Mouse (Mus musculus) T-helper 1 cell (primary cell): ENCODE results near the gene Itgb1bp1.

Experiments used
- in situ Hi-C: fragments of 300-600 bp; cut with MboI, MseI; formaldehyde crosslinking; loops from one replicate; pipeline ENCODE4 v1.15.1; 2025; ENCODE audit warnings: high pct_unique_total_duplicates

Gene Itgb1bp1

DNA sequence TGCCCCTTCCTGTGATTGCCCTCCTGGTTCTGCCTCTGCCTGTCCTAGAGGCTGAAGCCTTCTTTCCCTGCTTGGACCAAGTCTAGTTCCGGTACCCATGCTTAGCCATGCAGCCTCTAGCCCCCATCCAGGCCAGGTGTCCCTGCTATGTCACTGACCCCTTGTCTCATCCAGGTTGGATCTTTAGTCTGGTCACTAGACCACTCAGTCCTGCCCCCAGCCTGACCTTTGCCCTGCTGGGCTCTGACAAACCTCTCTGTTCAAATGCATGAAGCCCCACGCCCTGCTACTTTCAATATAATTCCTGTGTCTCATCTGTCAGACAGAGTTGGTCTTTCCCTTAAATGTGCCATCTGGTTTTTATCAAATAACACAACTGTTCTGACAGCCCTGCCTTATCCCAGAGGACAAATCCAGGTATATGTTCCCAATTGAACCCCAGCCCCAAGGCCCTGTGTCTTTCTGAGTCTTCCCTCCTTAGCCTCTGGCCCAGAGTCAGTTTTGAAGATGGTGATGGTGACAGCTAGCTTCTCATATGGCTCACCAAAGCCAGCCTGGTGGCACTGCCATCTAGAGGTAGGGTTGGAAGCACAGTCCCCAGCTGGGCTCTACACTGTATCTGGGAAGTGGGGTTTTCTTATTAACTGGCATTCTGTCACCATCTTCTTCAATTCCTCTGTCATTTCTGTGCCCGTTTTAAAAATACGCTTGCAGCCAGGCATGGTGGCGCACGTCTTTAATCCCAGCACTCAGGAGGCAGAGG is 25.4 kb downstream of the Itgb1bp1 start:
- in situ Hi-C loops = loop anchor here (10.0 to 25.0 kb wide), 2 partner anchors 166 to 352 kb away; no protein-coding TSS in a partner anchor

DNA sequence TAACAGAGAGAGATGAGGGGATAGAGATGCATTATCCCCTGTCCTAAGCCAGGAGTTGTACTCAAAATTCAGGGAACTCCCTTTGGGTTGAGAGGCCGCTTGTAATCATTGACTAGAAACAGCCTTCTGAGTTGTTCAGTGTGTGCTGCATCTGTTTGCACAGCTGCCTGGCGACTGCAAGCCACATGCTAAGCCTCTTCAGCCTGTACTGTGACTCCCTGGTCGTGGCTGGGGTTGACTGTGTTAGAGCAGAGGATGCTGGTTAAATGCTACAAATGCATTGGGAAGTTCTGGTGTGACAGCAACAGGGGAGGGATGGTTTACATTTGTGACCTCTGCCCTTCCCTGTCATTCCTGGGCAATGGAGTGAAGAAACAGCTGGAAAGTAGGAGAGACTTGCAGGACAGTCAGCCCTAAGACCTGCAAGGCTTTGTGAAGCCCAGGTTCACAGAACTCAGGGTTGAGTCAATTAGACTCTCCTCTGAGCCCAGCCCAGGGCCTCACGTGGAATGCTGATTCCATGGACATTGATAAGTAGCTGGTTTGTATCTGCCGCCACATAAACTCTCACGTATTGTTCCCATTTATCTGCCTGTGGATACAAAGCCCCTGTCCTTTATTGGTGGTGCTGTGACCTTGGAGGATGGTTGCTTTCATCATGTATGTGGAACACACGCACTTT is 38.2 kb downstream of the Itgb1bp1 start:
- in situ Hi-C loops = no loop called here

DNA sequence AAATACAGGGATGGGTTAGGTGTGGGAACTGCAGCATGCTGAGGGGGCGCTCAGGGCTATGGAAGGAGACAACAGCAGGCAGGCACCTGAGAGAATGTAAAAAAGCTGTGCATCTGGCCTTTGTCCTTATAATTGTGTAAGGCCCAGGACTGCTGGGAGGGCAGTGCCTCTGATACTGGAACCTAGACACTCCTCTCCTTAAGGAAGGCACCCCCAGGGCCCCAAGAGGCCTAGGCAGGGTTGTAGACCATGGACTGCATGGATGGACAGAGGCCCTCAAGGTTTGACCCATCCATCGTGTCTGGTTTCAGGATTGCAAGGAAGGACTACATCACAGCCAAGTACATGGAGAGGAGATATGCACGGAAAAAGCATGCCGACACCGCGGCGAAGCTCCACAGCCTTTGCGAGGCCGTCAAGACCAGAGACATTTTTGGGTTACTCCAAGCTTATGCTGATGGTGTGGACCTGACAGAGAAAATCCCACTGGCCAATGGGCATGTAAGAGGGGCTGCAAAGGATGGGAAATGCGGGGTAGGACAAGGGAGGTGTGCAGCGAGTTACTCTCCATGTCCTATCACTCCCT is 41.6 kb downstream of the Itgb1bp1 start:
- in situ Hi-C loops = no loop called here

GRCm38 (mm10) chr12:21241965-21242364 is 44.1 kb downstream of the Itgb1bp1 start:
- in situ Hi-C loops = no loop called here

DNA sequence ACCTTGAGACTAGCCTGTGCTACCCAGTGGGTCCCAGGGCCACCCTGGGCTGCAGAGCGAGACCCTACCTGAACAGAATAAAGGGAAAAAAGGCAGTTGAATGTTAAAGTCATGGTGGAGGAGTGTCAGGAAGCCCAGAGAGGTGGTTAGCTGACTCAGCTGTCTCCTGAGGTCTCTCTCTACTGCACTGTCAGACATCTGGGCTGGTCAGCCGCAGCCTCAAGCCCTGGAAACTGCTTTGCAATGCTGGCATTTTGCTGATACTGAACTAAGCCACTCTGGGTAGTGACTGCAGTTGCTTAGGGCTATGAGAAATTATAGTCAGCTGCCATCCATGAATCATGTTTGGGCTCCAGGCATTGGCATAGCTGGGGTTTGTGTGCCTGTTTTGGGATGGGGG is 51.5 kb downstream of the Itgb1bp1 start:
- in situ Hi-C loops = no loop called here

GRCm38 (mm10) chr12:21233727-21234126 is 52.4 kb downstream of the Itgb1bp1 start:
- in situ Hi-C loops = no loop called here

- in situ Hi-C loops = no loop called here
These were observed 56.8 kb downstream of the Itgb1bp1 start for GRCm38 (mm10) chr12:21229076-21229918.

- in situ Hi-C loops = no loop called here
These were observed 57.4 kb downstream of the Itgb1bp1 start for GRCm38 (mm10) chr12:21228650-21229049.

DNA sequence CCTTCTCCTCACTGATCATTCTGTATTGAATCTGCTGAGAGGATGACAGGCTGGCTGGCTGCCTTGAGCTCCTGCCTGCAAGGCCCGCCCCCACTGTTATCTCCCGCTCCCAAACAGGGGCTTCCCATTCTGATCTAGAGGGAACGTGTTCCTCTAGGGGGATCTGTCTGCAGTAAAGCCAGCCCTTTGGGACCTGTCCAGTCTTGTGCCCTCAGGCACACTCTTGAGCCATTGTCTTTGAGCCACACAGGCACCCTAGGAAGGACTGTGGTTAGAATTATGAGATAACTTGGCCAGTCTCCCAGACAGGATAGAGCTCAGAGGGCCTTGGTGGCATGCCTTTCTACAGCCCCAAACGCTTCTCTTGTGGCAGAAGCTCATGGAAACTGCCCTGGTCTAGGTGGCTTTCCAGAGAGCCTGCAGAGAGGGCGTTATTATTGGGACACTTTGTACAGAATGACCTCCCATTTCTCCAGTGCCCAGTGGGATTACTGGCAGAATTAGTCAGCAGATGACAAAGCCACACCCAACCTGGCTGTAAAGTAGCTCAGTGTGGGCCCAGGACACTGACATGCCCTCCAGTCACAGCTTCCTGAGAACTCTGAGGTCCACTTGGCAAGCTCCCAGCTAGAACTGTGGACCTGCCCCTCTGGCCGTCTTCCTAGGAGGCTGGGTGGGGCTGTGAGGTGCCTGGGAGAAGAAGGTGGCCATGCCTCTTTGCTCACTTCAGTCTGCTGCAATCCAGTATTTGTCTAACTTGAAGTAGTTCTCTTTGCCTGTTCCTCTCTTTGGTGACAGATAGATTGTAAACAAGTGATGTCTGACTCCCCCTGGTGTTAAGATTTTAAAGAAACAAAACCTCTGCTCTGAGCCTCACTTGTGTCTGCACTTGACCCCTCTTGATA is 58.8 kb downstream of the Itgb1bp1 start:
- in situ Hi-C loops = no loop called here

DNA sequence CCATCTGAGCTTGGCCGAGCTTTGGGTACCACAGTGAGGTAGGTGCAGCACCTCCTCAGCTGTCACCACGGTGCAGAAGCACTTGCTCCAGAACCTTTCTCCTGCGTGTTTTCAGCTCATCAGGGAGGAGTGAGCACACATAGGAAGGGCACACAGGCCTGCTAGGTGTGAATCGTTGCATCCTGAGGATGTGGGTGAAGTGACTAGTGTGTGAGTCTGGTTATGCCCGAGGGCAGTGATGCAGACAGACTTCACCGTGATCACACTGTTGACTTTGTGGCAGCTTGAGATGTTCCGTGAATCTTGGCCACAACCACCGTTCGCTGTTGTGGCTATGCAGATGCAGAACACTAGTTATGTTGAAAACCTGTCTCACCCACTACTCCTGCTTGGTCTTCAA is 59.8 kb downstream of the Itgb1bp1 start:
- in situ Hi-C loops = no loop called here

GRCm38 (mm10) chr12:21225358-21225757 is 60.7 kb downstream of the Itgb1bp1 start:
- in situ Hi-C loops = no loop called here

DNA sequence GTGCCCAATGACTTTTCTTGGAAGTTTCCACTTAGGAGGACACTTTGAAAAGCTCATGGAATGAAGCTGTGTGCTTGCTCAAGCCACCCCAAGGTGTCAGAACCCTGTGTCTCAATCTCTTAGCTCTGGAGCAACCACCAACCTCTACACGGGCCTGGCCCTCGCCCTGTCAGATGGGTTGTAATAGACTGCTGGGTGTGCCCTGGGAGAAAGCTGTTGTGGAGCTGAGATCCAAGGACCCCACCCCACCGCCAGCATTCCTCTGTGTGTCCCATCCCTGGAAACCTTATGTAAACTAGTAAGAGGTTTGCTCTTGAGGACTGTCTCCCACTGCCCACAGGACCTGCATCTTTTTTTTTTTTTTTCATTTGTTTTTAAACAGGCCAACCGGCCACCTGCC is 62.2 kb downstream of the Itgb1bp1 start:
- in situ Hi-C loops = no loop called here

DNA sequence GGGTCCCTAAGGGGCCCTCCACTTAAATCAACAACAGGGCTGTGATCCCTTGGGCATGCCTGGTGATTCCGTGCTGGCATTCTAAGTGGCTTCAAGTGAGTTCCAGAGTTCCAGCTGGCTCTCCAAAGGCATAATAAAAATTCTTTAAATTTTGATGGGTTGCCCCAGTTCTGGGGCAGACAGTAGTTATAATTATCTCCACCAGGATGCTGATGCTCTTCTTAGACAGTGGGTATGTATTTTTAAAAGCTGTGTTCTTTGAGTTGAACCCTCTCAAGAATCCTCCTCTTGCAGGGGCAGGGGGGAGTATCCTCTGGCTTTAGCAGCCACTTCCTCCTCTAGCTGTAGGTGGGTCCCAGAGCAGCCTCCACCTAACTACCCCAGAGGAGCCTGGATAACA is 65.5 kb downstream of the Itgb1bp1 start:
- in situ Hi-C loops = no loop called here

- in situ Hi-C loops = no loop called here
These were observed 68.2 kb downstream of the Itgb1bp1 start for GRCm38 (mm10) chr12:21217776-21218444.

DNA sequence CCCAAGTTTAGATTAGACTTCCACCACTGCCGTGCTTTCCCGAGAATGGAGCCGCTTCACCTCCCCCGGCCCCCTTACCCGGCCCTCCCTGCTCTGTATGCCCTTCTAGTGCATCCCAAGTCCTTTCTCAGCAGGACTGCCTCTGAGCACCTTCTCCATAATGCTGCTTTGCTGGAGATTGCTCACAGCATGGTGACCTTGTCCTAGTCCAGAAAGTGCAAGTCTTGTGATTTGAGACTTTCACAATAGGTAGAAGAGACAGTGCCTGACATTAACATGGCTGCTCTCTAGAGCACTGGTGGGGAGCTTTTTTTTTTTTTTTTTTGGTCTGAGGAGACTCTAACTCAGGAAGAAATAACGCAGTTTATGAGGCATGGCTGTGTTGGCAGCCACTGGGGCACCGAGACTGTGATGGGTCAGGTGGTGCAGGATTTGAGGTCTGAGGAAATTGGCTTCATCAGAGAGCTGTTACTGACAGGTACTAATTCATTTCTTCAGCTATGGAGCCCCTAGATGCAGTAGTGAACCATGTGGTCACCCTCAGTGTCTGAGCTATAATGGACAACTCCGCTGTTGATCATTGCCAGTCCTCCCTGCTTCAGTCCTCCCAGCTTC is 71.4 kb downstream of the Itgb1bp1 start:
- in situ Hi-C loops = no loop called here

- in situ Hi-C loops = no loop called here
These were observed 73.2 kb downstream of the Itgb1bp1 start for GRCm38 (mm10) chr12:21212876-21213275.

GRCm38 (mm10) chr12:21209273-21209672 is 76.8 kb downstream of the Itgb1bp1 start:
- in situ Hi-C loops = no loop called here

- in situ Hi-C loops = no loop called here
These were observed 77.8 kb downstream of the Itgb1bp1 start for GRCm38 (mm10) chr12:21208172-21208795.

GRCm38 (mm10) chr12:21207422-21207821 is 78.7 kb downstream of the Itgb1bp1 start:
- in situ Hi-C loops = no loop called here
